Mouse (Mus musculus): ENCODE data around the gene Hus1b. TPM values are rescaled to one million over a fixed set of nuclear protein-coding genes. Genes with fewer than 3 reads are reported as not detected.

Hus1b gene
- polyA plus RNA-seq (2014; fragmentation: Nextera tagmentation; extraction: Ambion mirVana): 0.20 TPM in 1 of 2 replicates, not detected in the other

DNA sequence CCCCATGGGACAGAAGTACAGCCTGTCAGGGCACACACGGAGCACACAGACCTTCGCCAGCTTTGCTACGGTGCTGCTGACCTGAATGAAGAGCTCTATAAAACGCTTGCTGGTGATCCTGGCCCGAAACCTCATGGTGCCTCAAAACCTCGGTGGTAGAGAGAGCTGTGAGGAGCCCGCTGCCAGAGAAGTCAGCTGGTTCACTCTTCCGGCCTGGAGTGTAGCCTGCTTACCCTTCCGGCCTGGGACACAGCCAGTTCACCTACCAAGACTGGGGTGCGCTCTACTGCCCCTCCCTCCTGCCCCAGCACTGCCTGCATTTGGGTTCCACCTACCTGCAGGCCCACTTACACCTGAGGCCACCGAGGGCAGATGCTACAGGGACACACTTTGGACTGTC is at the start of gene Hus1b:
Hus1b (minus strand) TSS at position 220 of the 400 bp plus-strand sequence.
- no peak for TF ChIP-seq CTCF (IDR thresholded peaks at IDR 0.05; ENCODE audit: low read depth)
- 88% methylated on average over 11 of the region's 11 CpGs for WGBS
- no peak for DNase-seq

DNA sequence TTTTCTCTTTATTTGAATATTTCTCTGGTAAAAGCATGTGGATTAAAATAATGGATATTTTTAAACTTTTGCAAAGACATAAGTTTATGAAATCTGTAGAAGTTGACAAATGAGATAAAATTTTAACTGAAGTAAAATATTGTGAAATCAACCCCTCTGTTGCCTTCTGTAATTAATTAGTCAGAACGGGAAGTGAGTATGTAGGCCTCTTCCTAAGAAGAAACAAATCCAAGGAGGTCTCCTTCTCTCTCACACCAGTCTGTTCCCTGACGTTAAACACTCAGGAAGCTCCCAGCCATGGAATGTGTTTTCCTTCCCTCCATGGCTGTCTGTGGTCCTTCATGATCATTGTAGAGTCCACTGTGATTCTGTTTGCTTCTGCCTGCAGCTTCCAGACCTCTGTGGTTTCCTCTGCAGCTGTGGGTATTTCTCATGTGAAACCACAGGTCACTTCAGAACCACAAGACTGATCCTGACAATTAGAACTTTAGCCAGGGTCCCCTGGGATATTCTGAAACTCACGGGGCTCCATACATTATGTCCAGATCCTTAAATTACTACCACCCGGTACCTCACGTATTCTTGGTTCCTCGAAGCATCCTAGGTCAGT is 46.8 kb upstream of the Hus1b start:
- Histone ChIP-seq H3K9me3 (ENCODE audit: low read depth, low read length) (no peaks in the 10 kb centered on the region), H3K36me3 (ENCODE audit: insufficient read depth) (no peaks in the 10 kb centered on the region), H3K4me3 (ENCODE audit: low read depth, low read length) (no peak overlapping the region), H3K27me3 (ENCODE audit: insufficient read depth, low read length) (no peaks in the 10 kb centered on the region), H3K9ac (no peak overlapping the region), H3K4me2 (no peak overlapping the region), H3K4me1 (ENCODE audit: insufficient read depth) (peaks cover 5% of the 10 kb centered on the region; the same call in 1 of the 2 replicates), H3K27ac (ENCODE audit: low read depth) (no peak overlapping the region)
- ATAC-seq (ENCODE audit: insufficient read depth) (no peak), DNase-seq (no peak)
- WGBS: 69% methylated on average over 6 of the region's 6 CpGs
- no peak for TF ChIP-seq CTCF (IDR thresholded peaks at IDR 0.05; ENCODE audit: low read depth)

More for the DNA sequence above, at the start of gene Hus1b:
- no peak within 1 kb of the TSS for H3K4me3 ChIP-seq (ENCODE audit: low read depth, low read length)
- H3K4me2 ChIP-seq: no peak within 1 kb of the TSS
- no peak within 1 kb of the TSS for H3K9ac ChIP-seq
- H3K27ac ChIP-seq (ENCODE audit: low read depth): 0 out of 2 replicates have a peak within 1 kb of the TSS, but pooled peaks have one; percentile 1
- peaks cover 5% of the 10 kb centered on the region; the same call in 1 of the 2 replicates for H3K4me1 ChIP-seq (ENCODE audit: insufficient read depth)
- peak; percentile 11; the same call in 1 of the 2 replicates for ATAC-seq (ENCODE audit: insufficient read depth)
- no peaks in the 10 kb centered on the region for H3K9me3 ChIP-seq (ENCODE audit: low read depth, low read length)
- no peaks in the 10 kb centered on the region for H3K27me3 ChIP-seq (ENCODE audit: insufficient read depth, low read length)
- H3K36me3 ChIP-seq (ENCODE audit: insufficient read depth): 0 out of 2 replicates have a peak, but pooled peaks cover 5% of the 10 kb centered on the region

DNA sequence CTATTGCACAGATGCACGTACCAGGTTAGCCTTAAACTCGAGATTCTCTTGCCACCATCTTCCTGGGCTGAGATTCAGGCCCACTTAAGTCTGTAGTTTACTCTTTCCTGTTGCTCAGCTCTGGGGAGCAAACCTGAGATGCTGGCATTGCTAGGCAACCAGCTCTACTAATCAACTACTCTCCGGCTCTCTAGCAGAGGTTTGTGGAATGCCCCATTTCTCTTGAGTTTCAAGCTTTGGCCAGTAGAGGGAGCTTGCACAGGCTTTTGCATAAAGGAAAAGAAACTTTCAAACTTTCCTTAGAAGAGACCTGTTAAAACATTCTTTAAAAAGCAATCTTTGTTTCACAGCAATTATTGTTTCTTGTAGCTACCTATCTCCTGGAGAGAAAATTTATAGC is 46.3 kb upstream of the Hus1b start:
- no peak overlapping the region for H3K4me3 ChIP-seq (ENCODE audit: low read depth, low read length)
- no peak overlapping the region for H3K9ac ChIP-seq
- no peaks in the 10 kb centered on the region for H3K27me3 ChIP-seq (ENCODE audit: insufficient read depth, low read length)
- H3K27ac ChIP-seq (ENCODE audit: low read depth): no peak overlapping the region
- peak; percentile 79 for TF ChIP-seq CTCF (IDR thresholded peaks at IDR 0.05; ENCODE audit: low read depth)
- H3K4me1 ChIP-seq (ENCODE audit: insufficient read depth): peaks cover 5% of the 10 kb centered on the region; the same call in 1 of the 2 replicates
- DNase-seq: peak; percentile 94
- WGBS: 29% methylated on average over 3 of the region's 3 CpGs
- no peak for ATAC-seq (ENCODE audit: insufficient read depth)
- no peaks in the 10 kb centered on the region for H3K9me3 ChIP-seq (ENCODE audit: low read depth, low read length)
- no peaks in the 10 kb centered on the region for H3K36me3 ChIP-seq (ENCODE audit: insufficient read depth)
- no peak overlapping the region for H3K4me2 ChIP-seq

DNA sequence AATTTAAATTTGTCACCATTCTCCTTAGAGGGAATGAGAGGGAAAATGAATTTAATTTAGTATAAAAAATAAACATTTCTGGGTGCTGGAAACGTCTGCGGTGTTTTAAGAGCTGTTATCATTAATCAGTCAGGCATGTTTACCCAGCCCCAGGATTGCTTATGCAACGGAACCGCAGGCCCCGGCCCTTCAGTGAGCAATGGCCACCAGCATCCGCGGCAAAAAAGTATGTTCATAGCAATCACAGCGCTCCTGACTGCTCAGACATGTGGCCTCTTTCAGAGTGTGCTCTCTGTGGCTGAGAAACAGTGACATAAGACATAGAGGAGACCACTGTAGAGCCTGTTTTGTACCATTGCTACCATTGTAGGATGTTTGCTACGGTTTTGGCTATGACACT is 42.7 kb upstream of the Hus1b start:
- ATAC-seq (ENCODE audit: insufficient read depth) (peak; percentile 73), DNase-seq (peak; percentile 84)
- no peaks in the 10 kb centered on the region for H3K9me3 ChIP-seq (ENCODE audit: low read depth, low read length)
- H3K9ac ChIP-seq: no peak overlapping the region
- no peaks in the 10 kb centered on the region for H3K36me3 ChIP-seq (ENCODE audit: insufficient read depth)
- peak overlapping the region; percentile 52; the same call in 1 of the 2 replicates for H3K27ac ChIP-seq (ENCODE audit: low read depth)
- TF ChIP-seq CTCF (IDR thresholded peaks at IDR 0.05; ENCODE audit: low read depth): no peak
- H3K4me1 ChIP-seq (ENCODE audit: insufficient read depth): peaks cover 9% of the 10 kb centered on the region
- no peak overlapping the region for H3K4me3 ChIP-seq (ENCODE audit: low read depth, low read length)
- no peak overlapping the region for H3K4me2 ChIP-seq
- 19% methylated on average over 9 of the region's 9 CpGs for WGBS
- no peaks in the 10 kb centered on the region for H3K27me3 ChIP-seq (ENCODE audit: insufficient read depth, low read length)

DNA sequence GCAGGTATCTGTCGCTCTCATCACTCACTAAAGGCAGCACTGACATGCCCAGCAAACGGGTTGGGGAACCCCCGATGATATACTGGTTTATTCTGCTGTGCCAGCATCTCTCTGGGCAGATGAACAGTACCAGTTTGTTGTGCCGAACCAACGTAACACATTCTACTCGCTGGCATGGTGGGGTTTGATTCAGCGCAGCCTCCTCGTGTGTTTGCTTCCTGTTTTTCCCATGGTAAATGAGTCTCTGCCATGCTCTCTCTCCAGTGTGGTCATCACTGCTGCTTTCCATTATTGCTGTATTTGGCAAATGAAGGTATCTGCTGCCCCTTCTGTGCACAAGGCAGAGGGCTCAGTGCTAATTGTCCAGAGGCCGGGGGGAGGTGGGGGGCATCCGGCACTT is 42.2 kb upstream of the Hus1b start:
- Histone ChIP-seq H3K36me3 (ENCODE audit: insufficient read depth) (no peaks in the 10 kb centered on the region), H3K4me2 (no peak overlapping the region), H3K9me3 (ENCODE audit: low read depth, low read length) (no peaks in the 10 kb centered on the region), H3K27ac (ENCODE audit: low read depth) (peak overlapping the region; percentile 52; the same call in 1 of the 2 replicates), H3K27me3 (ENCODE audit: insufficient read depth, low read length) (no peaks in the 10 kb centered on the region), H3K9ac (no peak overlapping the region), H3K4me3 (ENCODE audit: low read depth, low read length) (no peak overlapping the region), H3K4me1 (ENCODE audit: insufficient read depth) (peaks cover 9% of the 10 kb centered on the region)
- DNase-seq (no peak), ATAC-seq (ENCODE audit: insufficient read depth) (peak; percentile 15; the same call in 1 of the 2 replicates)
- WGBS: 54% methylated on average over 10 of the region's 10 CpGs
- TF ChIP-seq CTCF (IDR thresholded peaks at IDR 0.05; ENCODE audit: low read depth): no peak

DNA sequence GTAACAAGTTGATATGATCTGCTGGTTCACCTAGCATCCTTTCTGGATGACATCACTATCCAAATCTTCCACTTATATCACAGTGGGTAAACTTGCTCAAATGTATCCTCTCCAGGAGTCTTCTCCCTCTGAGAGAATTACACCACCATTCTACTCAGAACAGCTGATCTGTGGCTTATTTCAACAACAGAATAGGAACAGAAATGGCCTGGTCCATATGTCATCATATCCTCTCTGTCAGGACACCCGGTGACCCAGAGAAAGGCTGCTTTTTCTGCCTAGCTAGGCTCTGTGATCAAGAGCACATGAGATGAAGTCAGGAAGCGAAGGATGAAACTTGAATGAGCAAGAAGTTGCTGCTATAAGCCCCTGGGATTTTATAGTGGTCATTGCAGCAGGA is 40.1 kb upstream of the Hus1b start:
- no peaks in the 10 kb centered on the region for H3K27me3 ChIP-seq (ENCODE audit: insufficient read depth, low read length)
- DNase-seq (no peak), ATAC-seq (ENCODE audit: insufficient read depth) (no peak)
- no peak overlapping the region for H3K27ac ChIP-seq (ENCODE audit: low read depth)
- H3K36me3 ChIP-seq (ENCODE audit: insufficient read depth): no peaks in the 10 kb centered on the region
- no peaks in the 10 kb centered on the region for H3K9me3 ChIP-seq (ENCODE audit: low read depth, low read length)
- H3K4me1 ChIP-seq (ENCODE audit: insufficient read depth): peaks cover 9% of the 10 kb centered on the region
- H3K4me3 ChIP-seq (ENCODE audit: low read depth, low read length): no peak overlapping the region
- H3K9ac ChIP-seq: no peak overlapping the region
- H3K4me2 ChIP-seq: no peak overlapping the region
- no peak for TF ChIP-seq CTCF (IDR thresholded peaks at IDR 0.05; ENCODE audit: low read depth)
- WGBS: 82% methylated on average over 2 of the region's 2 CpGs

DNA sequence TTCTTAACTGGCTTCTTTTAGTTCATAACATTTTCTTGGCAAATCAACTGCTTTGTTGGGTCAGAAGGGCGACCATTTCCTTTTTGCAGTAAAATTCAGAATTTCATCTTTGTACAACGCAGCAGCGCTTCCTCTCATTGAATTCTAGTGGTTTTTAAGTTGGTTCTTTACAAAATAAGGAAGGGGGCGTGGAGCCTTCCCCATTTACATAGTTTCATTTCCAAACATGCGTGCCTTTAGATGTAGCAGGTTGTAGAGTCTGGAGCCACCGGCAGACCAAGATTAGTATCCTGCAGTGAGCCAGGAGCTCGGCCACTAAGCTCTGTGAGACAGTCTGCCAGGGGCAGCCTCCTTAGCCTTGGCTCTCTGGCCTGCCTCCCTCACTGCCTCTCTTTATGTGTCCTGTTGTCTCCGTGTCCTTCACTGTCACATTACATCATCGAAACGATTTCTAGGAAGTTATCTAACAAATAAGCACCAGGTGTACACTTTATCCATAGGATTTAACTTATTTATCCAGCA is 39.4 kb upstream of the Hus1b start:
- 57% methylated on average over 10 of the region's 10 CpGs for WGBS
- Histone ChIP-seq H3K4me2 (no peak overlapping the region), H3K4me3 (ENCODE audit: low read depth, low read length) (no peak overlapping the region), H3K9me3 (ENCODE audit: low read depth, low read length) (no peaks in the 10 kb centered on the region), H3K36me3 (ENCODE audit: insufficient read depth) (no peaks in the 10 kb centered on the region), H3K27ac (ENCODE audit: low read depth) (0 out of 2 replicates have a peak overlapping the region, but pooled peaks have one; percentile 46), H3K27me3 (ENCODE audit: insufficient read depth, low read length) (no peaks in the 10 kb centered on the region), H3K4me1 (ENCODE audit: insufficient read depth) (peaks cover 9% of the 10 kb centered on the region), H3K9ac (no peak overlapping the region)
- ATAC-seq (ENCODE audit: insufficient read depth) (no peak), DNase-seq (peak; percentile 19)
- TF ChIP-seq CTCF (IDR thresholded peaks at IDR 0.05; ENCODE audit: low read depth): no peak

Data from lung, embryonic 14.5 days (tissue).